Mouse (Mus musculus): ENCODE data around the gene Ctf2. TPM values are rescaled to one million over a fixed set of nuclear protein-coding genes. Genes with fewer than 3 reads are reported as not detected.
"Not testable (repeated sequence)": the region's sequence is repeated elsewhere in the genome, so short reads cannot be mapped to it uniquely, and the experiment has no call there.

The Ctf2 gene
- 0.08 TPM in 1 of 2 replicates, not detected in the other for polyA plus RNA-seq (2015; fragmentation: Nextera tagmentation; extraction: Ambion mirVana)

GRCm38 (mm10) chr7:127732066-127732465 lies at the start of gene Ctf2:
Gene Ctf2 (minus strand): TSS chr7:127732166.
- H3K36me3 ChIP-seq; H3K4me2 ChIP-seq; H3K9ac ChIP-seq; H3K4me3 ChIP-seq; H3K4me1 ChIP-seq; H3K9me3 ChIP-seq; H3K27me3 ChIP-seq (replicated peaks); H3K27ac ChIP-seq (replicated peaks); ATAC-seq (ENCODE audit: extremely low read depth, insufficient number of reproducible peaks, low FRiP score, low TSS enrichment): not testable (repeated sequence)
- no CpG with 5 or more reads among the region's 5 CpGs for WGBS

- 73% methylated on average over 4 of the region's 4 CpGs for WGBS
- Histone ChIP-seq H3K36me3 (peaks cover 50% of the 10 kb centered on the region), H3K4me2 (peak overlapping the region; percentile 95), H3K9ac (peak overlapping the region; percentile 96), H3K27ac (replicated peaks) (no peak overlapping the region), H3K4me3 (peak overlapping the region; percentile 92), H3K27me3 (replicated peaks) (no peaks in the 10 kb centered on the region), H3K9me3 (no peaks in the 10 kb centered on the region), H3K4me1 (peaks cover 22% of the 10 kb centered on the region)
- no peak for ATAC-seq (ENCODE audit: extremely low read depth, insufficient number of reproducible peaks, low FRiP score, low TSS enrichment)
Observed at GRCm38 (mm10) chr7:127778350-127778749, 46.4 kb upstream of the Ctf2 start.

- Histone ChIP-seq H3K9ac (peak overlapping the region; percentile 96), H3K4me2 (peak overlapping the region; percentile 95), H3K9me3 (no peaks in the 10 kb centered on the region), H3K36me3 (peaks cover 44% of the 10 kb centered on the region), H3K27ac (replicated peaks) (peak overlapping the region; percentile 99), H3K4me1 (peaks cover 22% of the 10 kb centered on the region), H3K4me3 (peak overlapping the region; percentile 92), H3K27me3 (replicated peaks) (no peaks in the 10 kb centered on the region)
- ATAC-seq (ENCODE audit: extremely low read depth, insufficient number of reproducible peaks, low FRiP score, low TSS enrichment): peak; percentile 49
- 3% methylated on average over 45 of the region's 66 CpGs for WGBS
Observed at GRCm38 (mm10) chr7:127777474-127778266, 45.7 kb upstream of the Ctf2 start.

- no peaks in the 10 kb centered on the region for H3K27me3 ChIP-seq (replicated peaks)
- peaks cover 22% of the 10 kb centered on the region for H3K4me1 ChIP-seq
- whole genome bisulfite sequencing: under 1% methylated on average over 61 of the region's 70 CpGs
- H3K4me2 ChIP-seq: peak overlapping the region; percentile 95
- H3K4me3 ChIP-seq: peak overlapping the region; percentile 92
- peaks cover 38% of the 10 kb centered on the region for H3K36me3 ChIP-seq
- peak overlapping the region; percentile 96 for H3K9ac ChIP-seq
- peak overlapping the region; percentile 99 for H3K27ac ChIP-seq (replicated peaks)
- ATAC-seq (ENCODE audit: extremely low read depth, insufficient number of reproducible peaks, low FRiP score, low TSS enrichment): peak; percentile 82
- no peaks in the 10 kb centered on the region for H3K9me3 ChIP-seq
Observed at GRCm38 (mm10) chr7:127776878-127777473, 45.0 kb upstream of the Ctf2 start.

- peaks cover 32% of the 10 kb centered on the region for H3K36me3 ChIP-seq
- peak within 1 kb of the TSS; percentile 96 for H3K9ac ChIP-seq
- H3K4me2 ChIP-seq: peak within 1 kb of the TSS; percentile 95
- H3K9me3 ChIP-seq: no peaks in the 10 kb centered on the region
- H3K27me3 ChIP-seq (replicated peaks): no peaks in the 10 kb centered on the region
- H3K4me3 ChIP-seq: peak within 1 kb of the TSS; percentile 92
- peak; percentile 72 for ATAC-seq (ENCODE audit: extremely low read depth, insufficient number of reproducible peaks, low FRiP score, low TSS enrichment)
- peak within 1 kb of the TSS; percentile 99 for H3K27ac ChIP-seq (replicated peaks)
- under 1% methylated on average over 23 of the region's 23 CpGs for WGBS
- peaks cover 22% of the 10 kb centered on the region for H3K4me1 ChIP-seq
Observed at GRCm38 (mm10) chr7:127776426-127776825, 44.5 kb upstream of the Ctf2 start, which contains the start of gene Setd1a. Gene Setd1a (plus strand): TSS chr7:127776670.

GRCm38 (mm10) chr7:127775837-127776236 lies 43.9 kb upstream of the Ctf2 start:
- Histone ChIP-seq H3K4me1 (peaks cover 28% of the 10 kb centered on the region), H3K36me3 (peaks cover 26% of the 10 kb centered on the region), H3K27ac (replicated peaks) (peak overlapping the region; percentile 99), H3K4me2 (peak overlapping the region; percentile 95), H3K9ac (peak overlapping the region; percentile 96), H3K4me3 (peak overlapping the region; percentile 92)
- WGBS: 73% methylated on average over 7 of the region's 7 CpGs
- not testable (repeated sequence) for H3K27me3 ChIP-seq (replicated peaks); H3K9me3 ChIP-seq; ATAC-seq (ENCODE audit: extremely low read depth, insufficient number of reproducible peaks, low FRiP score, low TSS enrichment)

- H3K27me3 ChIP-seq (replicated peaks): no peaks in the 10 kb centered on the region
- 36% methylated on average over 9 of the region's 9 CpGs for WGBS
- no peak overlapping the region for H3K9ac ChIP-seq
Observed at GRCm38 (mm10) chr7:127773664-127774384, 41.9 kb upstream of the Ctf2 start.

GRCm38 (mm10) chr7:127772557-127772956 lies 40.6 kb upstream of the Ctf2 start:
- H3K9me3 ChIP-seq: no peaks in the 10 kb centered on the region
- no peak overlapping the region for H3K9ac ChIP-seq
- ATAC-seq (ENCODE audit: extremely low read depth, insufficient number of reproducible peaks, low FRiP score, low TSS enrichment): no peak
- 84% methylated on average over 1 of the region's 1 CpGs for WGBS
- H3K4me1 ChIP-seq: peaks cover 44% of the 10 kb centered on the region
- no peak overlapping the region for H3K27ac ChIP-seq (replicated peaks)
- no peak overlapping the region for H3K4me2 ChIP-seq
- no peaks in the 10 kb centered on the region for H3K27me3 ChIP-seq (replicated peaks)
- H3K36me3 ChIP-seq: peaks cover 12% of the 10 kb centered on the region
- H3K4me3 ChIP-seq: no peak overlapping the region

More at GRCm38 (mm10) chr7:127773664-127774384, 41.9 kb upstream of the Ctf2 start:
- H3K9me3 ChIP-seq: no peaks in the 10 kb centered on the region
- H3K4me1 ChIP-seq: peaks cover 44% of the 10 kb centered on the region
- no peak overlapping the region for H3K4me2 ChIP-seq
- no peak overlapping the region for H3K4me3 ChIP-seq
- no peak overlapping the region for H3K27ac ChIP-seq (replicated peaks)
- peaks cover 6% of the 10 kb centered on the region for H3K36me3 ChIP-seq
- ATAC-seq (ENCODE audit: extremely low read depth, insufficient number of reproducible peaks, low FRiP score, low TSS enrichment): no peak

- WGBS: 74% methylated on average over 3 of the region's 3 CpGs
- no peak overlapping the region for H3K4me2 ChIP-seq
Observed at GRCm38 (mm10) chr7:127772080-127772479, 40.1 kb upstream of the Ctf2 start.

GRCm38 (mm10) chr7:127771262-127771661 lies 39.3 kb upstream of the Ctf2 start:
- ATAC-seq (ENCODE audit: extremely low read depth, insufficient number of reproducible peaks, low FRiP score, low TSS enrichment): no peak
- H3K9ac ChIP-seq: peak overlapping the region; percentile 92
- 0 out of 2 replicates have a peak overlapping the region, but pooled peaks have one; percentile 80 for H3K27ac ChIP-seq (replicated peaks)
- peaks cover 44% of the 10 kb centered on the region for H3K4me1 ChIP-seq
- peak overlapping the region; percentile 77 for H3K4me2 ChIP-seq
- H3K36me3 ChIP-seq: peaks cover 25% of the 10 kb centered on the region
- H3K9me3 ChIP-seq: no peaks in the 10 kb centered on the region
- WGBS: 65% methylated on average over 5 of the region's 5 CpGs
- H3K27me3 ChIP-seq (replicated peaks): no peaks in the 10 kb centered on the region
- H3K4me3 ChIP-seq: no peak overlapping the region

More at GRCm38 (mm10) chr7:127772080-127772479, 40.1 kb upstream of the Ctf2 start:
- no peak for ATAC-seq (ENCODE audit: extremely low read depth, insufficient number of reproducible peaks, low FRiP score, low TSS enrichment)
- no peak overlapping the region for H3K4me3 ChIP-seq
- H3K36me3 ChIP-seq: peaks cover 17% of the 10 kb centered on the region
- H3K27me3 ChIP-seq (replicated peaks): no peaks in the 10 kb centered on the region
- peaks cover 44% of the 10 kb centered on the region for H3K4me1 ChIP-seq
- H3K27ac ChIP-seq (replicated peaks): no peak overlapping the region
- H3K9ac ChIP-seq: no peak overlapping the region
- H3K9me3 ChIP-seq: no peaks in the 10 kb centered on the region

Data from heart, embryonic 13.5 days (tissue).